Mouse (Mus musculus) forebrain, embryonic 12.5 days (tissue): ENCODE measurements around the gene Fam241b. TPM values are rescaled to one million over a fixed set of nuclear protein-coding genes. Genes with fewer than 3 reads are reported as not detected.

Source experiments
- ATAC-seq: fragments of 200-750 bp; cut with Nextera tagmentation; 2 replicates; pipeline ENCODE4 v1.8.0; 2017; ENCODE audit warnings: moderate TSS enrichment; ENCODE audit not compliant: low FRiP score
- H3K27ac ChIP-seq: fragments of 300-500 bp; sonication (generic); 2 replicates; pipeline ENCODE4 v1.5.1; 2016; ENCODE audit warnings: mild to moderate bottlenecking
- H3K27me3 ChIP-seq: fragments of 300-500 bp; sonication (generic); 2 replicates; pipeline ENCODE4 v1.6.1; 2016; ENCODE audit warnings: mild to moderate bottlenecking
- H3K36me3 ChIP-seq: fragments of 300-500 bp; sonication (generic); replicated peaks from 2 replicates; pipeline ENCODE4 v1.6.1; 2016; ENCODE audit warnings: mild to moderate bottlenecking
- H3K4me1 ChIP-seq: fragments of 300-500 bp; sonication (generic); 2 replicates; pipeline ENCODE4 v1.6.1; 2016
- H3K4me2 ChIP-seq: fragments of 300-500 bp; sonication (generic); 2 replicates; pipeline ENCODE4 v1.6.1; 2016; ENCODE audit warnings: mild to moderate bottlenecking, moderate library complexity
- H3K4me3 ChIP-seq: fragments of 300-500 bp; sonication (generic); replicated peaks from 2 replicates; pipeline ENCODE4 v1.5.1; 2016; ENCODE audit warnings: mild to moderate bottlenecking
- H3K9ac ChIP-seq: fragments of 300-500 bp; sonication (generic); 2 replicates; pipeline ENCODE4 v1.6.1; 2016; ENCODE audit warnings: mild to moderate bottlenecking
- H3K9me3 ChIP-seq: fragments of 300-500 bp; sonication (generic); 2 replicates; pipeline ENCODE4 v1.6.1; 2016
- WGBS: fragments of 180-500 bp; shearing (Covaris S2); methylation state at CpG from one replicate; pipeline ENCODE4 v1.1.7; 2016; 5-methylcytosine and 5-hydroxymethylcytosine counted together
- polyA plus RNA-seq: library from polyadenylated mRNA; unstranded; fragments of >200 nt; fragmentation: Nextera tagmentation; extraction: Ambion mirVana; gene quantifications from 2 replicates; pipeline ENCODE4 v1.2.1, GENCODE M21; 2016

The Fam241b gene
- polyA plus RNA-seq, 1 experiment from 2014 or later = 58.2 TPM

DNA sequence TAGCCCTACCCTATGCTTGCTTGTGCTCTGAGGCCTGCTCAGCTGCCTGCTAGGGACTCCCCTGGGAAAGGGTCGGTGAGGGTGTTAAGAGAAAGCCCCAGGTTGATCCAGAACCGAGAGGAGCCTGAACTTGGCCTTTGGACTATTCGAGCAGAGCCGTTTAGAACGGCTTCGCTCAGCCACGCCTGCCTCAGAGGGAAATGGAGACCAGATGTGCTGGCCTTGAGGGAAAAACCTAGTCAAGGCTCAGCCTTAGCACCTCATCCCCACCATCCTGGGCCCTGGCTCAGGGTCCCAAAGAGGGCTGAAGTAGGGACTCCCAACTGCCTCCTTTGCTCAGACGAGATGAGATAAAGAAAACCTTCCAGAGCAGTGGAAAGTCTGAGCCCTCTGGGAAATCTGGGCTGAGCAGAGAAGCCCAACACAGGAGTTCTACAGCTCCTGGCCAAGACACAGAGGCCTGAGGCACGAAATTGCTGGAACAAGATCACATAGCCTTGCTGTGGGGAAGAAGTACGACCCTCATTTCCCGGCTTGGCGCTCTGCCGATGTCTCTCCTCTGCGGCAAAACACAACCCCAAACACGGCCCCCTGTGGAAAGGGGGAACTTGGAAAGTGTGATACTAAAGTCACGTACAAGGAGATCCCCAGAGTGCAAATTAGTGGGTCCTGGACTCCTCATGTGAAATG, 83.4 kb downstream of the Fam241b start:
- no peaks in the 10 kb centered on the region for H3K36me3 ChIP-seq
- 76% methylated on average over 16 of the region's 16 CpGs for WGBS
- ATAC-seq = no peak

DNA sequence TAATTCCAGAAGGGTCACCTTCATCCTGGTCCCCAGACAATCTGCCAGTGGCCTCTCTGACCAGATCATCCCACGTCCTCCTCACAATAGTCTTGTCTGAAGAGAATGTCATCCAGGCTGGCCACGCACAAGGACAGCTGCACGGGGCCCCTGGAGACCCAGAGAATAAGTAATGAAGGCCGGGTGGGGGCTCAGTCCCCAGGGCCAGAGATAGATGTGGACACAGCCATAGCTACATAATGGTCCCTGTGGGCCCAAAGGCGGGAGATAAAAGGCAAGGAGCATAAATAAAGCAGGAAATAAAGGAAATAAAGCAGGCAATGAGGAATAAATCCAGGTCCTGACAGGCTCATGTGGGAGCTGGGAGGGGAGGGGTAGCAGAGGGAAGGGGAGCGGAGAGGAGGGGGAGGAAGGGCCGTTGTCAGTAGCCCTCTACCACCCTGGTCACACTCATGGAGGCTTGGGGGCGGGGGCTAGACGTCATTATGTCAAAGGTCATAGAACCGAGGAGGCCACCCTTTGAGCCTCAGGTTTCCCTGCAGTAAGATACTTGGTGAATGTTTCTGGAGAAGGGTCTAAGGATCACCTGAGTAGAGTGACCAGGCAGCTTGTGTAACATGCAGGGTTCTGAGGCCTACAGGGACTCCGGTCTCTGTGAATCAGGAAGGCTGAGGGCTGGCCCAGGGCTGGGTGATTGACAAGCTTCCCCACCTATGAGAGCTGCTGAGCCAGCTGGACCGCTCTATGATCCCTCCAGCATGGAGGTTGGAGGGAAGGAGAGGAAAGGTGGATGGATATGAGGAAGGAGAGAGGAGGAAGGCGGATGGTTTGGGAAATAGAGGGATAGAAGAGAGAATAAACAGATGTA, 85.0 kb downstream of the Fam241b start:
- Histone ChIP-seq H3K27ac (no peak overlapping the region), H3K4me1 (peaks cover 11% of the 10 kb centered on the region), H3K9me3 (no peaks in the 10 kb centered on the region), H3K4me3 (no peak overlapping the region), H3K36me3 (no peaks in the 10 kb centered on the region), H3K9ac (no peak overlapping the region), H3K4me2 (no peak overlapping the region), H3K27me3 (no peaks in the 10 kb centered on the region)
- no peak for ATAC-seq
- 80% methylated on average over 13 of the region's 13 CpGs for WGBS

More for the DNA sequence above, 83.4 kb downstream of the Fam241b start:
- H3K4me1 ChIP-seq = peaks cover 11% of the 10 kb centered on the region
- no peaks in the 10 kb centered on the region for H3K27me3 ChIP-seq
- no peak overlapping the region for H3K9ac ChIP-seq
- no peak overlapping the region for H3K27ac ChIP-seq
- no peak overlapping the region for H3K4me2 ChIP-seq
- H3K4me3 ChIP-seq = no peak overlapping the region
- H3K9me3 ChIP-seq = no peaks in the 10 kb centered on the region

Other genes starting within 250 kb of the Fam241b start
- 0.76 and 0.96 TPM in 2 replicates for gene Col13a1, start 164.8 kb downstream of the Fam241b start, polyA plus RNA-seq
- 0.65 and 0.67 TPM in 2 replicates for gene Neurog3, start 10.8 kb downstream of the Fam241b start, polyA plus RNA-seq
- gene Tspan15, start 87.3 kb upstream of the Fam241b start, polyA plus RNA-seq = 11.7 and 13.7 TPM in 2 replicates
- gene Tacr2, start 108.5 kb upstream of the Fam241b start, polyA plus RNA-seq = not detected in 2 replicates
- gene Hk1, start 236.0 kb upstream of the Fam241b start, polyA plus RNA-seq = 38.5 and 43.3 TPM in 2 replicates